Mouse (Mus musculus) CH12.LX (cell line): ENCODE results near the gene Eps15l1. TPM values are rescaled to one million over a fixed set of nuclear protein-coding genes. Genes with fewer than 3 reads are reported as not detected.

ENCODE experiments used
- DNase-seq: peaks from one replicate; pipeline ENCODE4 v3.0.0-alpha.2; 2013; ENCODE audit errors: extremely low read depth
- H3K27ac ChIP-seq: 2 replicates; pipeline ENCODE4 v1.5.1; 2012; ENCODE audit warnings: low read depth, mild to moderate bottlenecking, control low read depth, moderate library complexity; ENCODE audit not compliant: insufficient read depth
- H3K27me3 ChIP-seq: replicated peaks from 2 replicates; pipeline ENCODE3; 2012; ENCODE audit warnings: inconsistent platforms
- H3K36me3 ChIP-seq, 2 experiments: replicated peaks in 1 of 2; 2 replicates each; pipeline versions ENCODE3 to v1.6.1; 2012; ENCODE audit warnings: inconsistent platforms in 1 of 2, low read length in 1 of 2, mild to moderate bottlenecking in 1 of 2, mixed read lengths in 1 of 2, moderate library complexity in 1 of 2; ENCODE audit not compliant: control insufficient read depth in 1 of 2, insufficient read depth in 1 of 2
- H3K4me1 ChIP-seq, 2 experiments: 2 replicates each; pipeline ENCODE4 v1.6.1; 2012; ENCODE audit warnings: inconsistent platforms in 1 of 2, moderate library complexity in 1 of 2; ENCODE audit not compliant: insufficient read depth in 2 of 2, control insufficient read depth in 1 of 2
- H3K4me2 ChIP-seq: 2 replicates; pipeline ENCODE4 v1.6.1; 2012; ENCODE audit warnings: low read depth, mild to moderate bottlenecking, control low read depth; ENCODE audit not compliant: poor library complexity, insufficient read depth, severe bottlenecking
- H3K4me3 ChIP-seq, 3 experiments: fragments of 150-350 bp in 1 of 3; sonication (generic) in 1 of 3; replicated peaks in 1 of 3; 2 replicates each; pipeline versions ENCODE3 to v1.5.1; 2011 to 2012; ENCODE audit warnings: low read depth in 2 of 3, low read length in 2 of 3, mild to moderate bottlenecking in 2 of 3, moderate library complexity in 2 of 3, control low read depth in 1 of 3, improper control_type of control experiment in 1 of 3, inconsistent platforms in 1 of 3, mixed read lengths in 1 of 3; ENCODE audit not compliant: poor library complexity in 1 of 3
- H3K79me2 ChIP-seq: replicated peaks from 2 replicates; pipeline ENCODE4 v1.6.1; 2012; ENCODE audit warnings: mild to moderate bottlenecking, moderate library complexity; ENCODE audit not compliant: control insufficient read depth, poor library complexity, insufficient read depth, severe bottlenecking; ENCODE audit errors: extremely low read depth
- H3K9ac ChIP-seq: 2 replicates; pipeline ENCODE4 v1.6.1; 2012; ENCODE audit warnings: low read depth, mild to moderate bottlenecking, control low read depth, moderate library complexity; ENCODE audit not compliant: insufficient read depth
- H3K9me3 ChIP-seq: replicated peaks from 2 replicates; pipeline ENCODE3; 2012; ENCODE audit warnings: low read length, inconsistent platforms, mixed read lengths
- BHLHE40 ChIP-seq: IDR thresholded peaks from 2 replicates; pipeline ENCODE4 v1.6.1; 2011; ENCODE audit warnings: mild to moderate bottlenecking, low read depth, low read length, improper control_type of control experiment
- CHD1 ChIP-seq: IDR thresholded peaks from 2 replicates; pipeline ENCODE4 v1.6.1; 2012; ENCODE audit warnings: low read depth, low read length, improper control_type of control experiment, inconsistent platforms
- GABPA ChIP-seq: IDR thresholded peaks from 2 replicates; pipeline ENCODE4 v1.6.1; 2012; ENCODE audit warnings: low read depth, low read length, improper control_type of control experiment, inconsistent platforms; ENCODE audit not compliant: insufficient replicate concordance
- IRF4 ChIP-seq: IDR thresholded peaks from 2 replicates; pipeline ENCODE4 v1.6.1; 2014; ENCODE audit warnings: low read depth, mild to moderate bottlenecking, inconsistent platforms, low read length, improper control_type of control experiment
- JUND ChIP-seq: conservative IDR thresholded peaks from 2 replicates; pipeline ENCODE4 v1.6.1; 2011; ENCODE audit warnings: low read depth, low read length, improper control_type of control experiment
- MAFK ChIP-seq: IDR thresholded peaks from 2 replicates; pipeline ENCODE4 v1.6.1; 2011; ENCODE audit warnings: low read length, improper control_type of control experiment; ENCODE audit not compliant: insufficient replicate concordance
- MAX ChIP-seq: IDR thresholded peaks from 2 replicates; pipeline ENCODE4 v1.6.1; 2011; ENCODE audit warnings: low read length, improper control_type of control experiment
- MXI1 ChIP-seq: IDR thresholded peaks from 2 replicates; pipeline ENCODE4 v1.6.1; 2011; ENCODE audit warnings: mild to moderate bottlenecking, low read depth, low read length, improper control_type of control experiment
- MYC ChIP-seq: IDR thresholded peaks from 2 replicates; pipeline ENCODE4 v1.6.1; 2011; ENCODE audit warnings: low read depth, mild to moderate bottlenecking, improper control_type of control experiment, low read length
- PAX5 ChIP-seq: IDR thresholded peaks from 2 replicates; pipeline ENCODE4 v1.6.1; 2012; ENCODE audit warnings: low read length, inconsistent platforms, mixed read lengths
- POLR2A ChIP-seq: IDR thresholded peaks from 2 replicates; pipeline ENCODE4 v1.6.1; 2011; ENCODE audit warnings: low read depth, mild to moderate bottlenecking, improper control_type of control experiment, low read length
- USF1 ChIP-seq: IDR thresholded peaks from 2 replicates; pipeline ENCODE4 v1.6.1; 2014; ENCODE audit warnings: low read depth, mild to moderate bottlenecking, inconsistent platforms, low read length, improper control_type of control experiment
- ZC3H11A ChIP-seq: IDR thresholded peaks from 2 replicates; pipeline ENCODE4 v1.6.1; 2012; ENCODE audit warnings: low read depth, mild to moderate bottlenecking, inconsistent platforms, low read length, improper control_type of control experiment
- ZKSCAN1 ChIP-seq: IDR thresholded peaks from 2 replicates; pipeline ENCODE4 v1.6.1; 2012; ENCODE audit warnings: low read depth, inconsistent platforms, low read length, improper control_type of control experiment, borderline replicate concordance
- dilution Hi-C: fragments of 300-500 bp; cut with MboI; formaldehyde crosslinking; loops from 2 replicates; pipeline ENCODE4 v1.14.3; 2020; ENCODE audit warnings: low sequenced_read_pairs; ENCODE audit not compliant: extremely low pct_unique_long_range_greater_than_20kb, extremely low pct_ligation_motif_present
- in situ Hi-C: fragments of 300-500 bp; cut with MboI; formaldehyde crosslinking; loops from 3 replicates; pipeline ENCODE4 v1.14.3; 2019; ENCODE audit warnings: low sequenced_read_pairs, low pct_ligation_motif_present, low pct_unique_long_range_greater_than_20kb, mixed read lengths
- polyA plus RNA-seq: library from polyadenylated mRNA; unstranded; fragments of >175 nt; gene quantifications from 2 replicates; pipeline ENCODE4 v1.2.1, GENCODE M21; 2012; ENCODE audit warnings: low read depth; ENCODE audit not compliant: insufficient read length
- total RNA-seq, 2 experiments: library from RNA; depleted of rRNA; stranded (reverse); fragments of 300-350 nt in 1 of 2; fragments of >200 nt in 1 of 2; gene quantifications; 2 replicates each; pipeline ENCODE4 v1.2.3; 2012 to 2014

The Eps15l1 gene
- total and polyA plus RNA-seq, 3 experiments = 21.7 to 49.4 (median 25.6) TPM

DNA sequence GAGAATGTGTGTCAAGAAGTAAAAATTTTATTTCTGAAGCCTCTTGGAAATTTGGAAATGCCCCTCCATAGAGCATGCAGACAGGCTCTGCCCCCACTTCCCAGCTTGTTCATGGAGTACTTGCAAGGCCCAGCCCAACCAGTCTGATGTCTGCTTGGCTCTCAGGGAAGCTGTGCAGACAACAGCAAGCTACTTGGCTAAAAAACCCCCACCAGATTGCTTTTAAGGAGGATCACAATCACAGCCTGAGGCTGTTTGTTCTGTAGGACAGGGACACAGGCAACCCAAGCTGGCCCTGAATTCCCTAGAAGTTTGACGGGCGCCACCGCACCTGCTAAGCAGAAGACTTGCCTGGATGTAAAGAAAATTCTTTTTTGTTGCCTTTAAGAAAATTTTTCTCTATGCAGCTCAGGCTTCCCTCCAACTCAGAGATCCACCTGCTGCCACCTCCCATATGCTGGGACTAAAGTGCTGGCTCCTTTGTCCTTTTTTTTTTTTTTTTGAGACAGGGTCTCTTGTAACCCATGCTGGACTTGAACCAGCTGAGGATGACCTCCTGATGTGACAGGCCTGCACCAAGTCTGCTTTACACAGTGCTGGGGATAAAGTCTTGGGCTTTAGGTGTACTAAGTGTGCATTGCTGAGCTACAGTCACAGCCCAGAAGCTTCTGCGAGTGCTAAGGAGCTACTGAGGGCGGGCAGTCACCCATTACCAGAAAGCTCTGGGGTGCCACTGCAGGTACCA, 78.5 kb downstream of the Eps15l1 start:
- dilution Hi-C loops (no loop called here), in situ Hi-C loops (no loop called here)
- peaks cover 0 to 26% of the 10 kb centered on the region in 2 experiments; a peak in 2 of 4 replicates for H3K4me1 ChIP-seq
- DNase-seq = no peak
- no peaks in the 10 kb centered on the region for H3K79me2 ChIP-seq
- TF ChIP-seq JUND = no peak
- TF ChIP-seq PAX5 = no peak
- TF ChIP-seq BHLHE40 = no peak
- TF ChIP-seq USF1 = no peak
- TF ChIP-seq GABPA = no peak
- no peak for TF ChIP-seq MYC
- TF ChIP-seq IRF4 = no peak
- TF ChIP-seq ZKSCAN1 = no peak
- no peak overlapping the region for H3K27ac ChIP-seq
- no peak overlapping the region for H3K4me3 ChIP-seq
- no peak overlapping the region for H3K9ac ChIP-seq
- no peaks in the 10 kb centered on the region for H3K9me3 ChIP-seq
- H3K36me3 ChIP-seq = peaks cover 12 to 80% of the 10 kb centered on the region in 2 experiments
- H3K4me2 ChIP-seq = no peak overlapping the region
- no peaks in the 10 kb centered on the region for H3K27me3 ChIP-seq

DNA sequence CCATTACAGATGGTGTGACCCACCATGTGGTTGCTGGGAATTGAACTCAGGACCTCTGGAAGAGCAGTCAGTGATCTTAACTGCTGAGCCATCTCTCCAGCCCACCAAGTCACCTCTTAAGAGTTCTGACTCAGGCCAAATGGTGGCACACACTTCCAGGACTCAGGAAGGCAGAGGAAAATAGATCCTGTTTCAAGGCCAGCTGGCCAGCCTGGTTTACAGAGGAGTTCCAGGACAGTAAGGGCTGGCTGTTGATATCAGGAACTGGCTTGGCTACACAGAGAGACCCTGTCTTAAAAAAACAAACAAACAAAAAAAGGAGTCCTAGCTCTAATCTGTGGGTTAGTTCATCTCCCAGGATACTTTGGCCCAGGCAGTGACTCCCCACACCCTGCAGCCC, 84.2 kb downstream of the Eps15l1 start:
- peaks cover 5 to 57% of the 10 kb centered on the region in 2 experiments for H3K36me3 ChIP-seq
- H3K79me2 ChIP-seq = no peaks in the 10 kb centered on the region
- dilution Hi-C loops (no loop called here), in situ Hi-C loops (no loop called here)
- no peaks in the 10 kb centered on the region for H3K9me3 ChIP-seq
- no peak overlapping the region for H3K4me3 ChIP-seq
- H3K27ac ChIP-seq = no peak overlapping the region
- no peaks in the 10 kb centered on the region for H3K27me3 ChIP-seq
- no peaks in the 10 kb centered on the region for H3K4me1 ChIP-seq
- TF ChIP-seq POLR2A = no peak
- TF ChIP-seq MAFK = no peak
- no peak for DNase-seq
- no peak overlapping the region for H3K9ac ChIP-seq
- H3K4me2 ChIP-seq = no peak overlapping the region

DNA sequence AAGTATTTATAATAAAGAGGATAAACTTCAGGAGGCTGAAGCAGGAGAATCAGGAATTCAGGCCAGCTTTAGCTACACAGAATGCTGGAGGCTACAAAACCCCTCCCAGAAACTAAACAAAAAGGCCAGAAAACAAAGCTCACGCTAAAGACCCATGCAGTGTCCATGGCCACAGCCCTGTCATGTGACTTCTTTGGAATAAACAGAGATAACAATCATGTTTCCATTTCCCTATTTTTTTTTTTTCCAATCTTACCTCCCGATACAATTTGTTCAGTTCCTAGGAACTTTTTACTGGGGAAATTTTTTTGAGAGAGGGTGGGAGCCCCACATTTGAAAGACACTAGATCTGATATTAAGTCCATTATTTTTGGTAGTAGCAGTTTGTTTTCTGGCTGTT, 85.0 kb downstream of the Eps15l1 start:
- H3K4me1 ChIP-seq = peaks cover 3 to 6% of the 10 kb centered on the region in 2 experiments
- TF ChIP-seq BHLHE40 = no peak
- no peak for TF ChIP-seq ZKSCAN1
- no peak for TF ChIP-seq PAX5
- TF ChIP-seq CHD1 = no peak
- no peak for TF ChIP-seq ZC3H11A
- TF ChIP-seq USF1 = no peak
- TF ChIP-seq MAX = no peak
- TF ChIP-seq MXI1 = no peak
- no peaks in the 10 kb centered on the region for H3K27me3 ChIP-seq
- H3K36me3 ChIP-seq = peaks cover 4 to 50% of the 10 kb centered on the region in 2 experiments
- H3K27ac ChIP-seq = no peak overlapping the region
- no peak overlapping the region for H3K4me2 ChIP-seq
- no peaks in the 10 kb centered on the region for H3K9me3 ChIP-seq
- no peak for DNase-seq
- H3K9ac ChIP-seq = no peak overlapping the region
- dilution Hi-C loops (no loop called here), in situ Hi-C loops (no loop called here)
- no peak overlapping the region for H3K4me3 ChIP-seq
- H3K79me2 ChIP-seq = no peaks in the 10 kb centered on the region
